28 mouse cellular contexts compared by ENCODE assay signal in genomic region chr1:88621214-88621613, GRCm38 (mm10).
A peak's percentile ranks its signal among the peaks of the same experiment; 100 is the strongest.
DNase-seq lines count a peak whose midpoint lies in the region; TF ChIP-seq lines count a peak whose summit lies in the region.
"Had no signal": no experiment of that assay in that cellular context is flagged by ENCODE, and none has a peak within 500 bp of the region (broad histone marks: within the 10 kb centered on the region; RNA-seq: fewer than 3 reads in every experiment).

No protein-coding gene starts in this region.

- H3K4me1 ChIP-seq in spleen, adult 2 months (ENCODE audit: control insufficient read depth, insufficient read depth, insufficient read length), result peaks cover 5% of the 10 kb centered on the region; the same call in 1 of the 2 replicates
- H3K4me1 ChIP-seq: embryonic facial prominence, embryonic 15.5 days; kidney, embryonic 15.5 days; liver, embryonic 15.5 days had no signal

- no peak overlapping the region for H3K4me3 ChIP-seq in spleen, adult 2 months (ENCODE audit: extremely low read depth, insufficient read depth, insufficient read length)
- H3K4me3 ChIP-seq: embryonic facial prominence, embryonic 10.5 days; embryonic facial prominence, embryonic 15.5 days; forebrain, embryonic 12.5 days; hindbrain, embryonic 15.5 days; kidney, embryonic 15.5 days; liver, embryonic 15.5 days; lung, embryonic 15.5 days; megakaryocyte, embryonic 14.5 days; neural tube, embryonic 15.5 days had no signal

- DNase-seq in heart, adult 11 months, result peak; percentile 83
- no peak for DNase-seq in heart, postnatal 10 days
- no peak for DNase-seq in spleen, adult 2 months (ENCODE audit: low read depth in 1 of 2, low spot score in 2 of 2)
- no peak for DNase-seq in spleen, postnatal 14 days (ENCODE audit: low spot score in 2 of 2)
- DNase-seq in CD4-positive helper T cell, adult 2 months (ENCODE audit: low read depth, low spot score), result peak; percentile 47
- peak; percentile 57 for DNase-seq in naive thymus-derived CD4-positive, alpha-beta T cell, adult 2 months (ENCODE audit: low read depth)
- no peak for DNase-seq in right cerebral cortex, adult 18-20 months
- no peak for DNase-seq in heart, postnatal 4 days
- DNase-seq: adrenal gland, postnatal 10 days; cerebellum, adult 8-10 months; cerebellum, postnatal 25 days; forebrain, postnatal 0 days; kidney, adult 18-20 months; liver; midbrain, embryonic 14.5 days; retina, postnatal 1 day; spleen, adult 18-20 months had no signal

- intact Hi-C loops in heart, postnatal 10 days (cut with DNase I), result no loop called here

- peak overlapping the region; percentile 31; the same call in 1 of the 2 replicates for H3K27ac ChIP-seq in spleen, adult 2 months (ENCODE audit: insufficient read depth, low read length)
- H3K27ac ChIP-seq: embryonic facial prominence, embryonic 10.5 days; embryonic facial prominence, embryonic 15.5 days; forebrain, embryonic 12.5 days; hindbrain, embryonic 15.5 days; kidney, embryonic 15.5 days; liver, embryonic 15.5 days; lung, embryonic 15.5 days; neural tube, embryonic 15.5 days had no signal

- no peak for TF ChIP-seq POLR2A in spleen, adult 2 months (IDR thresholded peaks at IDR 0.05; ENCODE audit: low read depth, low read length)

- no peaks in the 10 kb centered on the region for H3K36me3 ChIP-seq in spleen, adult 2 months (ENCODE audit: control insufficient read depth, insufficient read depth, low read length)
- H3K36me3 ChIP-seq: embryonic facial prominence, embryonic 10.5 days; embryonic facial prominence, embryonic 15.5 days; forebrain, embryonic 12.5 days; hindbrain, embryonic 15.5 days; kidney, embryonic 15.5 days; liver, embryonic 15.5 days; lung, embryonic 15.5 days; neural tube, embryonic 15.5 days had no signal

- TF ChIP-seq CTCF in spleen, adult 2 months (IDR thresholded peaks at IDR 0.05; ENCODE audit: extremely low read depth, insufficient read depth, insufficient read length, insufficient replicate concordance), result no peak

- WGBS in spleen, adult 2 months, result 46% methylated on average over 2 of the region's 2 CpGs

- no peaks in the 10 kb centered on the region for H3K27me3 ChIP-seq in spleen, adult 2 months (ENCODE audit: control insufficient read depth, insufficient read depth, low read length)
- H3K27me3 ChIP-seq: CH12.LX; embryonic facial prominence, embryonic 15.5 days; forebrain, embryonic 12.5 days; hindbrain, embryonic 15.5 days; kidney, embryonic 15.5 days; liver, embryonic 15.5 days; lung, embryonic 15.5 days; neural tube, embryonic 15.5 days; Patski had no signal

Comparison
In these comparisons a context has a peak if more than half of its experiments do, and no peak if none do; other contexts are left out.
1. DNase-seq: peak in heart, adult 11 months (single experiment), CD4-positive helper T cell, adult 2 months (single experiment) and naive thymus-derived CD4-positive, alpha-beta T cell, adult 2 months (single experiment); none in heart, postnatal 10 days (0 of 2), spleen, adult 2 months (0 of 2), spleen, postnatal 14 days (0 of 2), right cerebral cortex, adult 18-20 months (single experiment) and heart, postnatal 4 days (single experiment).